Mouse (Mus musculus): Measurements from ENCODE around the gene Fibcd1.

DNA sequence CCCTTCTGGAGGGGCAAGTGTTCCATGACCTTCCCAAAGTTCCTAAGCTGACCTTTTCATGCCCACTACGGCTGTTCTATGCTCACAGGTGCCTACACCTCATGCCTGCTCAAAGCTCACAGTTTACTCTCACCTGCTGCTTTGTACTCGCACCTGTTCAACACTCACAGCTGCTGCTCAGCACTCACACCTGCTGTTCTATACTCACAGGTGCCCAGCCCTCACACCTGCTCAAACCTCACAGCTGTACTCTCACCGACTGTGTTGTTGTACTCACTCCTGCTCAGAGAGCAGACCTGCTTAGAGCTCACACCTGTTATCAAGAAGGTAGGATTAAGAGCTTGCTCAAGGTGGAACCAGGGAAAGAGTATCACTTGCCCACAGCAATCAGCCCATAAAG, 24.9 kb upstream of the Fibcd1 start:
- no peak for TF ChIP-seq POLR2A (IDR thresholded peaks at IDR 0.05; ENCODE audit: insufficient read length, low read depth)
- no peak for TF ChIP-seq MAX (IDR thresholded peaks at IDR 0.05; ENCODE audit: low read depth)
